Mouse (Mus musculus) left cerebral cortex, postnatal 36 days (tissue): Measurements from ENCODE around the gene Rapgef2. TPM values are rescaled to one million over a fixed set of nuclear protein-coding genes. Genes with fewer than 3 reads are reported as not detected.
"Not testable (repeated sequence)": the region's sequence is repeated elsewhere in the genome, so short reads cannot be mapped to it uniquely, and the experiment has no call there.

ENCODE experiments used
- DNase-seq, 2 experiments: peaks; one replicate each; pipeline ENCODE4 v3.0.0; 2021 to 2022; ENCODE audit warnings: low spot score in 2 of 2, mixed read lengths in 1 of 2
- intact Hi-C: fragments of 180-260 bp; cut with DNase I; formaldehyde crosslinking; loops from one replicate; pipeline ENCODE4 v1.15.1; 2025
- total RNA-seq, 2 experiments: library from RNA; stranded (reverse); gene quantifications; 2 replicates each; pipeline ENCODE4 v1.2.3; 2021

Gene Rapgef2
- total RNA-seq, 2 experiments from 2014 or later, result 114 to 136 TPM

- intact Hi-C loops, result no loop called here
Observed at GRCm38 (mm10) chr3:79181248-79181991, 104.9 kb downstream of the Rapgef2 start.

GRCm38 (mm10) chr3:79180086-79180485, 106.2 kb downstream of the Rapgef2 start:
- intact Hi-C loops, result no loop called here
- DNase-seq, result no peak

More at GRCm38 (mm10) chr3:79181248-79181991, 104.9 kb downstream of the Rapgef2 start:
- DNase-seq, result no peak

- no peak for DNase-seq
- intact Hi-C loops, result no loop called here
Observed at GRCm38 (mm10) chr3:79179499-79180053, 106.7 kb downstream of the Rapgef2 start.

- intact Hi-C loops, result no loop called here
- no peak for DNase-seq
Observed at GRCm38 (mm10) chr3:79178708-79179107, 107.6 kb downstream of the Rapgef2 start.

- no peak for DNase-seq
- intact Hi-C loops, result no loop called here
Observed at GRCm38 (mm10) chr3:79178070-79178469, 108.2 kb downstream of the Rapgef2 start.

- intact Hi-C loops, result no loop called here
- no peak for DNase-seq
Observed at GRCm38 (mm10) chr3:79177136-79177870, 109.0 kb downstream of the Rapgef2 start.

GRCm38 (mm10) chr3:79174168-79174567, 112.1 kb downstream of the Rapgef2 start:
- DNase-seq, result no peak
- intact Hi-C loops, result no loop called here

- no peak for DNase-seq
- intact Hi-C loops, result no loop called here
Observed at GRCm38 (mm10) chr3:79173291-79173690, 113.0 kb downstream of the Rapgef2 start.

GRCm38 (mm10) chr3:79171146-79171545, 115.2 kb downstream of the Rapgef2 start:
- DNase-seq, intact Hi-C loops: not testable (repeated sequence)

- intact Hi-C loops, result no loop called here
- DNase-seq, result peak in 1 of 2 experiments; percentile 3
Observed at GRCm38 (mm10) chr3:79168168-79168827, 118.0 kb downstream of the Rapgef2 start.

GRCm38 (mm10) chr3:79167586-79167985, 118.7 kb downstream of the Rapgef2 start:
- intact Hi-C loops, result no loop called here
- DNase-seq, result peak in 1 of 2 experiments; percentile 3

GRCm38 (mm10) chr3:79161834-79162401, 124.4 kb downstream of the Rapgef2 start:
- no peak for DNase-seq
- intact Hi-C loops, result loop anchor here (2.0 kb wide), 1 partner anchor 17 kb away; no protein-coding TSS in a partner anchor

- intact Hi-C loops, result loop anchor here (2.0 kb wide), 1 partner anchor 16 kb away; no protein-coding TSS in a partner anchor
- DNase-seq, result no peak
Observed at GRCm38 (mm10) chr3:79161093-79161723, 125.1 kb downstream of the Rapgef2 start.

- DNase-seq, result no peak
- intact Hi-C loops, result no loop called here
Observed at GRCm38 (mm10) chr3:79158254-79158653, 128.1 kb downstream of the Rapgef2 start.

- intact Hi-C loops, result no loop called here
Observed at GRCm38 (mm10) chr3:79153039-79153487, 133.3 kb downstream of the Rapgef2 start.

GRCm38 (mm10) chr3:79145407-79146055, 140.8 kb downstream of the Rapgef2 start:
- intact Hi-C loops, result loop anchor here (2.0 to 10.0 kb wide), 4 partner anchors 15 to 71 kb away; no protein-coding TSS in a partner anchor
- peak in 1 of 2 experiments; percentile 50 for DNase-seq

More at GRCm38 (mm10) chr3:79153039-79153487, 133.3 kb downstream of the Rapgef2 start:
- peak in 1 of 2 experiments; percentile 3 for DNase-seq

GRCm38 (mm10) chr3:79144672-79145406, 141.5 kb downstream of the Rapgef2 start:
- peak; percentile 75 to 78 for DNase-seq
- intact Hi-C loops, result loop anchor here (2.0 to 10.0 kb wide), 4 partner anchors 16 to 70 kb away; no protein-coding TSS in a partner anchor
